Mouse (Mus musculus) embryonic facial prominence, embryonic 11.5 days (tissue): ENCODE results near the gene Gm49368. TPM values are rescaled to one million over a fixed set of nuclear protein-coding genes. Genes with fewer than 3 reads are reported as not detected.

Source experiments
- polyA plus RNA-seq: library from polyadenylated mRNA; unstranded; fragments of >200 nt; fragmentation: Nextera tagmentation; extraction: Ambion mirVana; gene quantifications from 2 replicates; pipeline ENCODE4 v1.2.1, GENCODE M21; 2014

Gene Gm49368
- polyA plus RNA-seq, 1 experiment from 2014 or later = not detected

Other genes starting within 250 kb of the Gm49368 start
- 13.0 and 14.3 TPM in 2 replicates for gene Stx4a, start 238.4 kb upstream of the Gm49368 start, polyA plus RNA-seq
- 4.7 and 4.9 TPM in 2 replicates for gene Stx1b, start 238.1 kb upstream of the Gm49368 start, polyA plus RNA-seq
- gene Zfp646, start 186.5 kb upstream of the Gm49368 start, polyA plus RNA-seq = 14.4 and 14.9 TPM in 2 replicates
- 20.9 and 21.0 TPM in 2 replicates for gene Zfp668, start 185.9 kb upstream of the Gm49368 start, polyA plus RNA-seq
- gene Prss53, start 171.7 kb upstream of the Gm49368 start, polyA plus RNA-seq = 0.22 and 0.28 TPM in 2 replicates
- not detected in 2 replicates for gene Gm21974, start 167.2 kb upstream of the Gm49368 start, polyA plus RNA-seq
- 64.5 and 67.4 TPM in 2 replicates for gene Vkorc1, start 167.1 kb upstream of the Gm49368 start, polyA plus RNA-seq
- gene Bckdk, start 158.6 kb upstream of the Gm49368 start, polyA plus RNA-seq = 99.1 and 116 TPM in 2 replicates
- 49.5 and 55.2 TPM in 2 replicates for gene Kat8, start 150.2 kb upstream of the Gm49368 start, polyA plus RNA-seq
- gene Prss8, start 132.6 kb upstream of the Gm49368 start, polyA plus RNA-seq = 8.7 and 9.0 TPM in 2 replicates
- 11.0 and 12.2 TPM in 2 replicates for gene Prss36, start 116.0 kb upstream of the Gm49368 start, polyA plus RNA-seq
- 52.5 and 57.7 TPM in 2 replicates for gene Fus, start 95.2 kb upstream of the Gm49368 start, polyA plus RNA-seq
- gene Pycard, start 68.8 kb upstream of the Gm49368 start, polyA plus RNA-seq = 7.3 TPM in 2 replicates
- 0.10 TPM in 1 of 2 replicates, not detected in the other for gene Trim72, start 58.7 kb upstream of the Gm49368 start, polyA plus RNA-seq
- gene Itgam, start within 50 bp of the Gm49368 start, polyA plus RNA-seq = 0.39 and 0.91 TPM in 2 replicates
- 0.24 TPM in 1 of 2 replicates, not detected in the other for gene Itgax, start 66.9 kb downstream of the Gm49368 start, polyA plus RNA-seq
- gene Itgad, start 91.7 kb downstream of the Gm49368 start, polyA plus RNA-seq = not detected in 2 replicates
- 0.56 and 2.2 TPM in 2 replicates for gene Cox6a2, start 143.7 kb downstream of the Gm49368 start, polyA plus RNA-seq
- gene Armc5, start 174.7 kb downstream of the Gm49368 start, polyA plus RNA-seq = 6.6 and 6.8 TPM in 2 replicates
- 10.9 and 13.1 TPM in 2 replicates for gene 9130023H24Rik, start 175.3 kb downstream of the Gm49368 start, polyA plus RNA-seq
- gene Tgfb1i1, start 184.1 kb downstream of the Gm49368 start, polyA plus RNA-seq = 18.5 and 26.2 TPM in 2 replicates
- gene Slc5a2, start 203.0 kb downstream of the Gm49368 start, polyA plus RNA-seq = 0.27 TPM in 1 of 2 replicates, not detected in the other
- gene BC017158, start 235.5 kb downstream of the Gm49368 start, polyA plus RNA-seq = 19.4 and 20.1 TPM in 2 replicates